ENCODE assay signal across 4 mouse cellular contexts in genomic region chr11:97974746-97975145, GRCm38 (mm10).
"Had no signal": no experiment of that assay in that cellular context is flagged by ENCODE, and none has a peak within 500 bp of the region (broad histone marks: within the 10 kb centered on the region; RNA-seq: fewer than 3 reads in every experiment).

No protein-coding gene starts in this region.

- DNase-seq: lung, adult 2 months; lung, postnatal 36 days; midbrain, embryonic 14.5 days; thymus, postnatal 36 days had no signal
